Mouse (Mus musculus): Measurements from ENCODE around the gene Gm49661.
A peak's percentile ranks its signal among the peaks of the same experiment; 100 is the strongest.

- TF ChIP-seq CTCF (IDR thresholded peaks at IDR 0.05; ENCODE audit: low read depth) (no peak; the same call in 1 of the 2 replicates), EP300 (optimal IDR thresholded peaks at IDR 0.05) (peak; percentile 73)
Measured at GRCm38 (mm10) chr8:84976031-84976762, 7.0 kb upstream of the Gm49661 start.
